Mouse (Mus musculus) ES-E14 (cell line): Measurements from ENCODE around the gene Ptpn22.

Experiments
- CHD2 ChIP-seq: IDR thresholded peaks from 2 replicates; pipeline ENCODE4 v1.6.1; 2014; ENCODE audit warnings: mild to moderate bottlenecking, low read depth, low read length, inconsistent platforms
- MAFK ChIP-seq: IDR thresholded peaks from 2 replicates; pipeline ENCODE4 v1.6.1; 2014; ENCODE audit warnings: mild to moderate bottlenecking, low read depth, low read length, inconsistent platforms; ENCODE audit not compliant: insufficient read depth
- ZC3H11A ChIP-seq: IDR thresholded peaks from 2 replicates; pipeline ENCODE4 v1.6.1; 2012; ENCODE audit warnings: low read depth, mild to moderate bottlenecking, inconsistent platforms, low read length, borderline replicate concordance
- ZNF384 ChIP-seq: IDR thresholded peaks from 2 replicates; pipeline ENCODE4 v1.6.1; 2012; ENCODE audit warnings: low read depth, low read length, inconsistent platforms

- TF ChIP-seq MAFK (no peak), ZC3H11A (no peak), ZNF384 (no peak), CHD2 (no peak)
Observed at GRCm38 (mm10) chr3:103829036-103829435, 30.6 kb upstream of the Ptpn22 start.
